Mouse (Mus musculus) G1E (cell line): ENCODE measurements around the gene Celf2. TPM values are rescaled to one million over a fixed set of nuclear protein-coding genes. Genes with fewer than 3 reads are reported as not detected.

ENCODE experiments used
- ATAC-seq: 2 replicates; pipeline ENCODE4 v1.8.0; 2016; ENCODE audit warnings: mild to moderate bottlenecking; ENCODE audit not compliant: insufficient number of reproducible peaks, poor library complexity, low FRiP score, severe bottlenecking; ENCODE audit errors: extremely low read depth
- DNase-seq: peaks from one replicate; pipeline ENCODE4 v3.0.0; 2012; ENCODE audit warnings: low spot score
- H3K27me3 ChIP-seq: 2 replicates; pipeline ENCODE4 v1.6.1; 2012; ENCODE audit warnings: mild to moderate bottlenecking, low read length, inconsistent platforms; ENCODE audit not compliant: insufficient read depth
- H3K36me3 ChIP-seq: replicated peaks from 2 replicates; pipeline ENCODE3; 2012; ENCODE audit warnings: mild to moderate bottlenecking, inconsistent platforms
- H3K4me1 ChIP-seq: 2 replicates; pipeline ENCODE4 v1.6.1; 2012; ENCODE audit warnings: low read depth, low read length, inconsistent platforms, mixed read lengths; ENCODE audit not compliant: insufficient read depth
- H3K4me3 ChIP-seq: 2 replicates; pipeline ENCODE4 v1.5.1; 2012; ENCODE audit warnings: low read depth, mild to moderate bottlenecking, inconsistent platforms, low read length, moderate library complexity, mixed read lengths
- H3K9me3 ChIP-seq: replicated peaks from 2 replicates; pipeline ENCODE4 v1.6.1; 2012; ENCODE audit warnings: inconsistent platforms
- CTCF ChIP-seq: IDR thresholded peaks from 2 replicates; pipeline ENCODE4 v1.5.1; 2012; ENCODE audit warnings: low read depth, low read length, inconsistent platforms, mixed read lengths
- GATA1 ChIP-seq: IDR thresholded peaks from 2 replicates; pipeline ENCODE4 v1.6.1; 2012; ENCODE audit warnings: borderline replicate concordance, low read length, inconsistent platforms, mixed read lengths
- GATA2 ChIP-seq: IDR thresholded peaks from 2 replicates; pipeline ENCODE4 v1.6.1; 2012; ENCODE audit warnings: low read depth, low read length, inconsistent platforms, borderline replicate concordance
- POLR2AphosphoS5 ChIP-seq: IDR thresholded peaks from 2 replicates; pipeline ENCODE4 v1.6.1; 2012; ENCODE audit warnings: low read depth, low read length, inconsistent platforms; ENCODE audit not compliant: insufficient replicate concordance
- TAL1 ChIP-seq: conservative IDR thresholded peaks from 2 replicates; pipeline ENCODE4 v1.6.1; 2012; ENCODE audit warnings: low read depth, low read length, inconsistent platforms, mixed read lengths
- polyA plus RNA-seq: library from polyadenylated mRNA; stranded (reverse); fragments of >175 nt; gene quantifications from 2 replicates; pipeline ENCODE4 v1.2.3, GENCODE M21; 2012
- total RNA-seq, 2 experiments: library from RNA; stranded (forward) in 1 of 2; stranded (reverse) in 1 of 2; fragments of 200-1000 nt in 1 of 2; fragments of >200 nt in 1 of 2; fragmentation: Nextera tagmentation in 1 of 2; gene quantifications; 2 replicates each; pipeline ENCODE4 v1.2.3; 2014 to 2017

Gene Celf2
- total and polyA plus RNA-seq, 3 experiments: 0.86 to 45.1 (median 14.2) TPM

DNA sequence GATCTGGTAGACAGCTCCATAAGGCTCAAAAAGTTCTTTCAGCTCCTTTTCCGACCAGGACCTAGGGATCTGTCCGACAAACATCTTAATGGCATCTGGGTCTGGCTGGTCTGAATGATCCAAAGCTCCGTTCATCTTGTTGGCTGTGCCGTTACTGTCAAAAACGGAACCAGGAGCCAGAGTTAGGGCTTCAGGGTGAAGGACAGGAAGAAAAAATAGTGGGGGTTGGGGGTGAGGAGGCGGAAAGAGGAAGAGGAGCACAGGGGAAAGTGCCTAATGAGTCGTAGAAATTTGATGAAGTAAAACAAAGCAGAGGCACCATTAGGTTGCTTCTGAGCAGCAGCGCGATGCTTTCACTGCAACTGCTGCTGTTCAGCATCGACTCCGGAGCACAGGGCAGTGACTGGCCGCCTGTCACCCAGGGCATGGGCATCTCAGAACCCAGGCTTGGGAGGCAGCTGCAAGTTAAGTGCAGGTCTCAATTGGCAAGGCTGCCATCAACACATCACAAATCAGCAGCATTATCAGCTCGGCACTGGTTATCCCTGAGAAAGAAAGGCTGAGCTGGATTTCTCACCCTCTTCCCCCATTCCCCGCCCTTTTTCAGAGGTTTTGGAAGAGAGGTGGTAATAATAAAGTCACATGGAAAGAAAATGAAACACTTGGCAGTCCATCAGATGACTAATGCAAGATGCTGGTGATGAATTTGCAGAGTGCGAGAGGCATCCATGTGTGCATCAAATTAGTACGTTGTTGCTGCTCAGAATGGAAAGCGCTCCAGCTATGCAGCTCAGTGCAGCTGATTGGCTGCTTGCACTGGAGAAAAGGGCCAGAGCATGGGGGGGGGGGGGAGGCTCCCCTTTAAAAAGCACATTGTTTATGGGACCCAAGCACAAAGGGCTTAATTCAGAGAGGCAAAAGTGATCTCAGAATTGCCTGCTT is 787.6 kb downstream of the Celf2 start:
- Histone ChIP-seq H3K9me3 (no peaks in the 10 kb centered on the region), H3K27me3 (peaks cover 14% of the 10 kb centered on the region), H3K4me3 (no peak overlapping the region), H3K36me3 (no peaks in the 10 kb centered on the region), H3K4me1 (no peaks in the 10 kb centered on the region)
- TF ChIP-seq POLR2AphosphoS5: no peak
- TF ChIP-seq GATA1: no peak
- no peak for TF ChIP-seq GATA2
- no peak for TF ChIP-seq CTCF
- no peak for TF ChIP-seq TAL1
- DNase-seq (no peak), ATAC-seq (no peak)

DNA sequence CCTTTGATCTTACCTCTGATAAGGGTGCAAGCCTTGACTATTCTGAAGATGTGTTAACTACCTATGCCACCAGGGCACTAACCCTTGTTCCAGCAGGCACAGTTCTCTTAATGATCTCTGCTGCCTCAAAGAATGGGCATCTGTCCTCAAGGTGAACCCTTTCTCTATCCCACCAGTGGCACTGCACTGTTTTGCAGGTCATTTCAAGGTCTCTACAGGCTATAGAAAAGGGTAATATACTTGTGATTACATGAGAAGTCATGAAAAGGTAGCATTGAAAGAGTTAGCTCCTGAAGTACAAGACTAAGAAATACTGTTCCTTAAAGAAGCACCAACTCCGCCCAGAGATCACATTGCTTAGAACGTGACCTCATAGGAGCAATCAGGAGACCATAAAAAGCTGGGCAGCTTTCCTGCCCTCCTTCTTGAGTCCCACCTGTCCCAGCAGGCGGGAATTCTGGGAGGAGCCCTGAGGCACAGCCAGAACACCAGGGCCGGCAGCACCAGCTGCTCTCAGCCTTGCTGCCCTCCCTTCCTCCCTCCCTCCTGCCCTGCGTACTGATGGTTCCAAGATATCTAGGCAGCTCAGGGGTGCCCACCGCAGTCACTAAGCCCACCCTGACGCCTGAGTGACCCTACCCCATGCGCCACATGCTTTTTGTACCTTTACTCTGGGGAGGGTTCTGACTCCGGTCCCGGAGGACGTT is 788.5 kb downstream of the Celf2 start:
- no peaks in the 10 kb centered on the region for H3K4me1 ChIP-seq
- H3K36me3 ChIP-seq: no peaks in the 10 kb centered on the region
- no peak for DNase-seq
- TF ChIP-seq GATA1 (no peak), TAL1 (no peak), GATA2 (no peak), CTCF (no peak), POLR2AphosphoS5 (no peak)
- H3K27me3 ChIP-seq: peaks cover 11% of the 10 kb centered on the region
- no peak; the same call in 1 of the 2 replicates for ATAC-seq
- no peaks in the 10 kb centered on the region for H3K9me3 ChIP-seq
- peak overlapping the region; percentile 36; the same call in 1 of the 2 replicates for H3K4me3 ChIP-seq

GRCm38 (mm10) chr2:6718864-6719263 is 790.5 kb downstream of the Celf2 start:
- no peaks in the 10 kb centered on the region for H3K9me3 ChIP-seq
- TF ChIP-seq CTCF (no peak), TAL1 (no peak), GATA2 (no peak), GATA1 (no peak), POLR2AphosphoS5 (no peak)

GRCm38 (mm10) chr2:6717953-6718352 is 791.4 kb downstream of the Celf2 start:
- no peaks in the 10 kb centered on the region for H3K9me3 ChIP-seq
- DNase-seq (no peak), ATAC-seq (no peak)
- H3K27me3 ChIP-seq: peaks cover 11% of the 10 kb centered on the region
- no peaks in the 10 kb centered on the region for H3K4me1 ChIP-seq
- no peak overlapping the region for H3K4me3 ChIP-seq
- no peak for TF ChIP-seq GATA1
- TF ChIP-seq CTCF: no peak
- TF ChIP-seq GATA2: no peak
- TF ChIP-seq POLR2AphosphoS5: no peak
- no peak for TF ChIP-seq TAL1
- no peaks in the 10 kb centered on the region for H3K36me3 ChIP-seq

More at GRCm38 (mm10) chr2:6718864-6719263, 790.5 kb downstream of the Celf2 start:
- H3K36me3 ChIP-seq: no peaks in the 10 kb centered on the region
- H3K4me3 ChIP-seq: no peak overlapping the region
- peaks cover 11% of the 10 kb centered on the region for H3K27me3 ChIP-seq
- no peaks in the 10 kb centered on the region for H3K4me1 ChIP-seq
- DNase-seq (no peak), ATAC-seq (no peak)

DNA sequence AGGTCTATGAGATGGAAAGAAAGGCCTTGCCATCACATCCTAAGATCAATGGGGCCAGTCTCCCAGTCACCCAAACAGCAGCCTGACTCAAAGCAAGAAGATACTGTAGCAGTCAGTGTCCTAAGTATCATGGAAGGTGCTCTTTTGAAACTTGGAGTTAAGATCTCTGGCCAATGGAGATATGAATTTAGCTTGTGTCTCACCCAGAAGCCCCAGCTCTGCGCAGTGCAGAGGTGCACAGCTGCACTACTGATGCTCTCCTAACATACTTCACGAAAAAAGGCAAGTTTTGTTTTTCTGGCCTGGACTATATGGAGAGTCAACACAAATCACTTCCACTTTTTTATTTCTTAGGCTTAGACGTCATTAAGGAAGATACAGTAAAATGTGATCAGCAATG is 793.8 kb downstream of the Celf2 start:
- Histone ChIP-seq H3K4me1 (peaks cover 4% of the 10 kb centered on the region; the same call in 1 of the 2 replicates), H3K27me3 (no peaks in the 10 kb centered on the region; the same call in 1 of the 2 replicates), H3K36me3 (no peaks in the 10 kb centered on the region), H3K4me3 (no peak overlapping the region), H3K9me3 (no peaks in the 10 kb centered on the region)
- TF ChIP-seq POLR2AphosphoS5 (no peak), GATA1 (no peak), CTCF (no peak)
- no peak for ATAC-seq
- DNase-seq: no peak

GRCm38 (mm10) chr2:6713529-6713928 is 795.8 kb downstream of the Celf2 start:
- no peaks in the 10 kb centered on the region for H3K9me3 ChIP-seq
- TF ChIP-seq GATA2 (no peak), TAL1 (no peak), POLR2AphosphoS5 (no peak), CTCF (no peak), GATA1 (no peak)
- no peak overlapping the region for H3K4me3 ChIP-seq
- H3K36me3 ChIP-seq: no peaks in the 10 kb centered on the region
- H3K27me3 ChIP-seq: no peaks in the 10 kb centered on the region
- peaks cover 4% of the 10 kb centered on the region; the same call in 1 of the 2 replicates for H3K4me1 ChIP-seq
- DNase-seq: no peak
- no peak for ATAC-seq
